Mouse (Mus musculus): ENCODE data around the gene BC049352. TPM values are rescaled to one million over a fixed set of nuclear protein-coding genes. Genes with fewer than 3 reads are reported as not detected.

Gene BC049352
- not detected for polyA plus RNA-seq (2014; fragmentation: Illumina TruSeq; extraction: RNeasy Lipid Tissue Mini Kit (QIAGEN cat#74804); ENCODE audit: low read depth, low replicate concordance)

GRCm38 (mm10) chr9:45181770-45182169, at the start of gene BC049352:
TSS of gene BC049352 (plus strand) at chr9:45182007.

GRCm38 (mm10) chr9:45138191-45139032, 43.4 kb upstream of the BC049352 start, which contains the start of gene Scn4b:
TSS of gene Scn4b (plus strand) at chr9:45138395.

GRCm38 (mm10) chr9:45203797-45204410, 22.1 kb downstream of the BC049352 start, which contains the start of gene Tmprss4:
TSS of gene Tmprss4 (minus strand) at chr9:45204092.

GRCm38 (mm10) chr9:45268597-45269325, 87.0 kb downstream of the BC049352 start, which contains the start of gene Il10ra:
TSS of gene Il10ra (minus strand) at chr9:45269149.

Other genes with a start within 250 kb of the BC049352 start
- 87.4 TPM for gene Ube4a, start 216.4 kb upstream of the BC049352 start, polyA plus RNA-seq (2014; fragmentation: Illumina TruSeq; extraction: RNeasy Lipid Tissue Mini Kit (QIAGEN cat#74804); ENCODE audit: low read depth, low replicate concordance)
- 3.1 TPM for gene Cd3g, start 201.6 kb upstream of the BC049352 start, polyA plus RNA-seq (2014; fragmentation: Illumina TruSeq; extraction: RNeasy Lipid Tissue Mini Kit (QIAGEN cat#74804); ENCODE audit: low read depth, low replicate concordance)
- gene Cd3d, start 200.2 kb upstream of the BC049352 start, polyA plus RNA-seq (2014; fragmentation: Illumina TruSeq; extraction: RNeasy Lipid Tissue Mini Kit (QIAGEN cat#74804); ENCODE audit: low read depth, low replicate concordance) = 1.1 TPM
- 1.6 TPM for gene Cd3e, start 172.4 kb upstream of the BC049352 start, polyA plus RNA-seq (2014; fragmentation: Illumina TruSeq; extraction: RNeasy Lipid Tissue Mini Kit (QIAGEN cat#74804); ENCODE audit: low read depth, low replicate concordance)
- gene Mpzl2, start 142.2 kb upstream of the BC049352 start, polyA plus RNA-seq (2014; fragmentation: Illumina TruSeq; extraction: RNeasy Lipid Tissue Mini Kit (QIAGEN cat#74804); ENCODE audit: low read depth, low replicate concordance) = 149 TPM
- gene Mpzl3, start 126.8 kb upstream of the BC049352 start, polyA plus RNA-seq (2014; fragmentation: Illumina TruSeq; extraction: RNeasy Lipid Tissue Mini Kit (QIAGEN cat#74804); ENCODE audit: low read depth, low replicate concordance) = 57.8 TPM
- 13.2 TPM for gene Jaml, start 102.8 kb upstream of the BC049352 start, polyA plus RNA-seq (2014; fragmentation: Illumina TruSeq; extraction: RNeasy Lipid Tissue Mini Kit (QIAGEN cat#74804); ENCODE audit: low read depth, low replicate concordance)
- gene Scn2b, start 64.2 kb upstream of the BC049352 start, polyA plus RNA-seq (2014; fragmentation: Illumina TruSeq; extraction: RNeasy Lipid Tissue Mini Kit (QIAGEN cat#74804); ENCODE audit: low read depth, low replicate concordance) = 1.8 TPM
- 0.13 TPM for gene Scn4b, start 43.6 kb upstream of the BC049352 start, polyA plus RNA-seq (2014; fragmentation: Illumina TruSeq; extraction: RNeasy Lipid Tissue Mini Kit (QIAGEN cat#74804); ENCODE audit: low read depth, low replicate concordance)
- gene Tmprss4, start 22.1 kb downstream of the BC049352 start, polyA plus RNA-seq (2014; fragmentation: Illumina TruSeq; extraction: RNeasy Lipid Tissue Mini Kit (QIAGEN cat#74804); ENCODE audit: low read depth, low replicate concordance) = 41.3 TPM
- gene Il10ra, start 87.1 kb downstream of the BC049352 start, polyA plus RNA-seq (2014; fragmentation: Illumina TruSeq; extraction: RNeasy Lipid Tissue Mini Kit (QIAGEN cat#74804); ENCODE audit: low read depth, low replicate concordance) = 1.2 TPM
- 1.4 TPM for gene Tmprss13, start 137.1 kb downstream of the BC049352 start, polyA plus RNA-seq (2014; fragmentation: Illumina TruSeq; extraction: RNeasy Lipid Tissue Mini Kit (QIAGEN cat#74804); ENCODE audit: low read depth, low replicate concordance)
- gene Fxyd6, start 188.2 kb downstream of the BC049352 start, polyA plus RNA-seq (2014; fragmentation: Illumina TruSeq; extraction: RNeasy Lipid Tissue Mini Kit (QIAGEN cat#74804); ENCODE audit: low read depth, low replicate concordance) = 3.1 TPM
- gene Fxyd2, start 217.7 kb downstream of the BC049352 start, polyA plus RNA-seq (2014; fragmentation: Illumina TruSeq; extraction: RNeasy Lipid Tissue Mini Kit (QIAGEN cat#74804); ENCODE audit: low read depth, low replicate concordance) = not detected
- gene Dscaml1, start 244.6 kb downstream of the BC049352 start, polyA plus RNA-seq (2014; fragmentation: Illumina TruSeq; extraction: RNeasy Lipid Tissue Mini Kit (QIAGEN cat#74804); ENCODE audit: low read depth, low replicate concordance) = 0.09 TPM